Mouse (Mus musculus) liver, embryonic 14.5 days (tissue): ENCODE data around the gene Sgms2. TPM values are rescaled to one million over a fixed set of nuclear protein-coding genes. Genes with fewer than 3 reads are reported as not detected.

Experiments
- ATAC-seq: fragments of 200-750 bp; cut with Nextera tagmentation; 2 replicates; pipeline ENCODE4 v1.8.0; 2017; ENCODE audit warnings: moderate number of reproducible peaks, mild to moderate bottlenecking, moderate library complexity; ENCODE audit not compliant: insufficient read depth
- DNase-seq, 3 experiments: peaks; one replicate each; pipeline ENCODE4 v3.0.0-alpha.2; 2012 to 2013; ENCODE audit warnings: low read depth in 3 of 3, low spot score in 3 of 3
- H3K27ac ChIP-seq: fragments of 300-500 bp; sonication (generic); 2 replicates; pipeline ENCODE4 v1.5.1; 2014; ENCODE audit warnings: moderate library complexity, mild to moderate bottlenecking, control low read depth, inconsistent platforms
- H3K27me3 ChIP-seq: fragments of 300-500 bp; sonication (generic); 2 replicates; pipeline ENCODE4 v1.6.1; 2014; ENCODE audit warnings: mild to moderate bottlenecking, low read length, moderate library complexity; ENCODE audit not compliant: control insufficient read depth, insufficient read depth
- H3K36me3 ChIP-seq: fragments of 300-500 bp; sonication (generic); replicated peaks from 2 replicates; pipeline ENCODE4 v1.6.1; 2014; ENCODE audit warnings: low read depth; ENCODE audit not compliant: control insufficient read depth, insufficient read depth
- H3K4me1 ChIP-seq, 2 experiments: fragments of 200-500 bp in 1 of 2; fragments of 300-500 bp in 1 of 2; sonication (generic) in 1 of 2; replicated peaks; 2 replicates each; pipeline ENCODE4 v1.6.1; 2012 to 2014; ENCODE audit warnings: antibody characterized with exemption in 1 of 2, inconsistent platforms in 1 of 2, low read length in 1 of 2; ENCODE audit not compliant: control insufficient read depth in 2 of 2, insufficient read depth in 2 of 2
- H3K4me2 ChIP-seq: fragments of 300-500 bp; sonication (generic); 2 replicates; pipeline ENCODE4 v1.6.1; 2014; ENCODE audit warnings: low read depth, mild to moderate bottlenecking, control low read depth, moderate library complexity
- H3K4me3 ChIP-seq, 2 experiments: fragments of 200-500 bp in 1 of 2; fragments of 300-500 bp in 1 of 2; sonication (generic) in 1 of 2; 2 replicates each; pipeline ENCODE4 v1.5.1; 2012 to 2014; ENCODE audit warnings: low read depth in 2 of 2, low read length in 2 of 2, mild to moderate bottlenecking in 2 of 2, control low read depth in 1 of 2, inconsistent platforms in 1 of 2, moderate library complexity in 1 of 2; ENCODE audit not compliant: insufficient read depth in 1 of 2
- H3K9ac ChIP-seq: fragments of 300-500 bp; sonication (generic); replicated peaks from 2 replicates; pipeline ENCODE4 v1.6.1; 2014; ENCODE audit warnings: mild to moderate bottlenecking, control low read depth, moderate library complexity
- H3K9me3 ChIP-seq: fragments of 300-500 bp; sonication (generic); 2 replicates; pipeline ENCODE4 v1.6.1; 2016; ENCODE audit warnings: low read length, mixed read lengths; ENCODE audit not compliant: control insufficient read depth
- CTCF ChIP-seq: IDR thresholded peaks from 2 replicates; pipeline ENCODE4 v1.5.1; 2016; ENCODE audit warnings: antibody characterized with exemption, low read depth, control low read depth
- EP300 ChIP-seq: IDR thresholded peaks from 2 replicates; pipeline ENCODE4 v1.6.1; 2016; ENCODE audit warnings: antibody characterized with exemption, low read depth
- WGBS: fragments of 180-500 bp; shearing (Covaris S2); extraction: QIAGEN DNeasy Blood & Tissue Kit; methylation state at CpG from one replicate; pipeline ENCODE4 v1.1.7; 2014; ENCODE audit not compliant: insufficient replicate concordance; 5-methylcytosine and 5-hydroxymethylcytosine counted together
- polyA plus RNA-seq, 2 experiments: library from polyadenylated mRNA; depleted of rRNA in 1 of 2; stranded (reverse) in 1 of 2; unstranded in 1 of 2; fragments of >200 nt; fragmentation: Nextera tagmentation in 1 of 2; extraction: Ambion mirVana in 1 of 2; gene quantifications; 2 replicates each; pipeline versions ENCODE4 v1.2.1 to v1.2.3; 2012 to 2014

The Sgms2 gene
- polyA plus RNA-seq, 2 experiments = 1.6 to 3.6 TPM

- ATAC-seq = no peak
- no peak overlapping the region for H3K9ac ChIP-seq
- H3K4me3 ChIP-seq = no peak overlapping the region
- no peak overlapping the region for H3K4me2 ChIP-seq
- H3K4me1 ChIP-seq = no peaks in the 10 kb centered on the region
- DNase-seq = no peak
- TF ChIP-seq CTCF (no peak), EP300 (no peak)
- H3K9me3 ChIP-seq = no peaks in the 10 kb centered on the region
- no peaks in the 10 kb centered on the region for H3K27me3 ChIP-seq
- WGBS = 56% methylated on average over 7 of the region's 7 CpGs
- H3K36me3 ChIP-seq = no peaks in the 10 kb centered on the region
- no peak overlapping the region for H3K27ac ChIP-seq
Observed at GRCm38 (mm10) chr3:131522243-131522642, 31.0 kb upstream of the Sgms2 start.

- Histone ChIP-seq H3K36me3 (no peaks in the 10 kb centered on the region), H3K27me3 (no peaks in the 10 kb centered on the region), H3K9me3 (no peaks in the 10 kb centered on the region), H3K4me3 (no peak overlapping the region), H3K4me1 (no peaks in the 10 kb centered on the region), H3K27ac (no peak overlapping the region), H3K9ac (no peak overlapping the region), H3K4me2 (no peak overlapping the region)
- no peak for ATAC-seq
- 53% methylated on average over 4 of the region's 4 CpGs for WGBS
- no peak for DNase-seq
- no peak for TF ChIP-seq EP300
- no peak for TF ChIP-seq CTCF
Observed at GRCm38 (mm10) chr3:131521206-131521605, 30.0 kb upstream of the Sgms2 start.

- ATAC-seq (no peak), DNase-seq (no peak)
- no peaks in the 10 kb centered on the region for H3K27me3 ChIP-seq
- H3K9ac ChIP-seq = no peak overlapping the region
- no peaks in the 10 kb centered on the region for H3K36me3 ChIP-seq
- H3K4me3 ChIP-seq = no peak overlapping the region
- no peaks in the 10 kb centered on the region for H3K9me3 ChIP-seq
- H3K4me2 ChIP-seq = no peak overlapping the region
- no peak overlapping the region for H3K27ac ChIP-seq
- no peak for TF ChIP-seq CTCF
- TF ChIP-seq EP300 = no peak
- no peaks in the 10 kb centered on the region for H3K4me1 ChIP-seq
- WGBS = 54% methylated on average over 6 of the region's 6 CpGs
Observed at GRCm38 (mm10) chr3:131517756-131518155, 26.5 kb upstream of the Sgms2 start.

DNA sequence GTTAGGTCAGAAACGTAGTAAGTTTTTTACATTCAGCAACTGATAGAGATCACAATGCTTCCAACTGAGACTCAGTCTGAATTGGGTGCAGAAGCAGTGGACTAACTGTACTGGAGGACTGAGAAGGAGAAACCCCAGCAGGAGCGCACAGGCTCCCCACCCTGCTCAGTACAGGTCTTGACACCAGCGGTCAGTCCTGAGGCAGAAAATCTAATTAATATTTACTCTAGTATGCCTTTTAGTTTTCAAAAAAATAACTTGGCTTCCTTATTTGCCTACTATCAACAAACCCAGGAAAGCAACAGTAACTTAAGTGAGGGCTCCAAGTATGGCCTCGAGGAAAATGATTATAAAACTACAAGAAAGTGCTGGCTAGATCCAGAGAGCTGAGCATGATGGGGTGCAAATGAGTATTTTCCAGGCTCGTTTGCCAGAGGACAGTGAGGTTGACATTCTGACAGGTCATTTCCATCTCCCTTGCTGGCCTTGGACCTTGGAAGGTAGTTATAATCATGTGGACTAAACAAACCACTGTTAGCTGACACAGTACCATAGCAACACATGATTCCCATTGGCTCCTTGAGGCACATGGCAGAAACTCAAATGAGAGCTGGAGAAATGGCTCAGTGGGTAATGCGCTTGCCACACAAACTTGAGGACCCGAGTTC, 25.3 kb upstream of the Sgms2 start:
- WGBS = 57% methylated on average over 7 of the region's 7 CpGs
- Histone ChIP-seq H3K9me3 (no peaks in the 10 kb centered on the region), H3K4me2 (no peak overlapping the region), H3K4me1 (no peaks in the 10 kb centered on the region), H3K4me3 (no peak overlapping the region), H3K9ac (no peak overlapping the region), H3K27me3 (no peaks in the 10 kb centered on the region), H3K36me3 (no peaks in the 10 kb centered on the region), H3K27ac (no peak overlapping the region)
- DNase-seq (no peak), ATAC-seq (no peak)
- TF ChIP-seq EP300 (no peak), CTCF (no peak)

- TF ChIP-seq CTCF (peak; percentile 22), EP300 (no peak)
- DNase-seq (no peak), ATAC-seq (no peak)
- Histone ChIP-seq H3K9ac (no peak overlapping the region), H3K27me3 (no peaks in the 10 kb centered on the region), H3K9me3 (no peaks in the 10 kb centered on the region), H3K36me3 (no peaks in the 10 kb centered on the region), H3K4me1 (no peaks in the 10 kb centered on the region), H3K4me3 (no peak overlapping the region), H3K27ac (no peak overlapping the region), H3K4me2 (no peak overlapping the region)
- WGBS = 50% methylated on average over 8 of the region's 8 CpGs
Observed at GRCm38 (mm10) chr3:131511616-131512015, 20.4 kb upstream of the Sgms2 start.
